Mouse (Mus musculus) urinary bladder, adult 18-20 months (tissue): ENCODE measurements at regions not wholly inside any gene's neighbourhood (a gene's known extent, or its start where the extent isn't known, plus 50 kb on each side); places are given as distances from the start of the nearest gene placed in this dataset.

ENCODE experiments used
- DNase-seq, 2 experiments: peaks; one replicate each; pipeline ENCODE4 v3.0.0; 2022; ENCODE audit warnings: low spot score in 2 of 2, mixed read lengths in 2 of 2

DNA sequence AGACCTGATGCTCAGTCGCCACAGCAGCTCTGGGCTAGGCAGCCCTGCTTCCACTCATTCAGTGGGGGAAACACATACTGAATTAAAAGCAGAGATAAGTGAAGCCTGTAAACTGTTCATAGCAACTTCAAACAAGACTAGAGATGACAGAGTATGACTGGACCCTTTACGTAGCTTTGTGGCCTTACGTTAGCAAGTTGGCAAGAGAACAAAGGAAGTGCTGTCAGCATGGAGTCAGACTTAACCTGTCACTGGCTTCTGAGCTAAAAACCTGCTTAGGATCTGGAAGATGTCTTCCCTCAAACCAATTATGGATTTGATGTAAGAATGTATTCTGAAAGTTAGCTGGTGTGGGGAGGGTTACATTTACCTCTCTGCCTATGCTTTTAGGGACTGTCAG, 421.3 kb downstream of the Ttll7 start:
- DNase-seq, result no peak

DNA sequence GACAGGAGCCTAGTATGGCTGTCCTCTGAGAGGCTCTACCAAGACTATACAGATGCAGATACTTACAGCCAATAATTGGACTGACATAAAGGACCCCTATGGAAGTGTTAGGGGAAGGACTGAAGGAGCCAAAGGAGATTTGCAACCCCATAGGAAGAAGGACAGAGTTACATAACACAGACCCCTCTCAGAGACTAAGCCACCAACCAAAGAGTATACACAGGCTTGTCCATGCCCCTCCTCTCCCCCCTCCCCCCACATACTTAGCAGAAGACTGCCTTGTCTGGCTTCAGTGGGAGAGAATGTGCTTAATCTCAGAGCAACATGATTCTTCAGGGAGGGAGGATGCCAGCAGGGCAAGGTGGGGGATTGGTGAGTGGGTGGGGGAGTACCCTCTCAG, 426.4 kb downstream of the Ttll7 start:
- no peak for DNase-seq

DNA sequence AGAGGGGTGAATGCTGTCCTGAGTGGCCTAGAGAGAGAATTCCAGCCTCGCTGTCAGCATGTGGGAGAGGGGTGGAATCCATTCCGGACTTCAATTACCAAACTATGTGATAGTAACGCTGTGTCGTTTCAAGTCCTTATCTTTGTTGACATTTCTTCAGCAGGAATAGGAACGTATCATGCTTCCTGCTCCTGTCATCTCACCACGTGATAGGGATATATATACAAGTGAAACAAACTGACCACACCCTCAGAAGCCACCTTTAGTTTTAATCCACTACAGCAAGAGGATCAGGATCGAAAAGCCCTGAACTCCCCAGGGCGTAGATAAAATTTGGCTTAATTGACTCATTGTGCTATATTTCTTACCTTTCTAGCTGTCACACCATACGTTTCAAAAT, 431.6 kb downstream of the Ttll7 start:
- DNase-seq, result no peak

DNA sequence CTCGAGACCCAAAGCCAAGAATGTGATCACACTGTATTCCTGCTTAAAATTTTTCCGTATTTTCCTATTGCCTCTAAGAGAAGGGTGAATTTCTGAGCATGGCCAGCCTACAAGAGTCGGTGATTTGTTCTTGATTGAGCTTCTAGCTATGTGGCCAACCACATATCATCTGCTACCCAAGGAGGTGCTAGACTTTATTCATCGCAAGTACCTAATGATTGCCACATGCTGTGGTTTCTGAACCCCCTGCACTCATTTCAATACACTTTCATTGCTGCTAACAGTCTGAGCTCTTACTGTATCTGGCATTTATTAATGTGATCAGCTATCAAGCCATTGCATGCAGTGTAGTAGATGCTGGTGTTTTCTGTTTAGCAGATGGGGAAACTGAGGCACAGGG, 432.2 kb downstream of the Ttll7 start:
- DNase-seq, result no peak

DNA sequence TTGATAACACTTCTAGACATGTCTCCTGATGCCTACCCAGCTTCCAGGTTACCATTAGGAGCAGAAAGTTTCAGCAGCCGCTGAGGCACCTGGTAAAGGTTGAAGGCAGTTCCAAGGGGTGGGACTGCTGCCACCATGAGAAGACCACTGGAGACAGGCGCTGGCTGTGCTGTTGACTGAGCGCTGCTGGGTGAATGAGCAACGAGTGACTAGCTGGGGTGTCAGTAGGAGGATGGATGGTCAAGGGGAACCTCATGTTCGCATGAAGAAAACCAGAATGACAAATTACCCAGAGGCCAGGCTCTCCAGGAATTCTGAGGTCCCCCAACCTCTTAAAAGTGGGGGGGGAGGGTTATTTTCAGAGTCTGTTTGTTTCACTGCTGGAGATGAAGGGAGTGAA, 433.3 kb downstream of the Ttll7 start:
- DNase-seq, result no peak

DNA sequence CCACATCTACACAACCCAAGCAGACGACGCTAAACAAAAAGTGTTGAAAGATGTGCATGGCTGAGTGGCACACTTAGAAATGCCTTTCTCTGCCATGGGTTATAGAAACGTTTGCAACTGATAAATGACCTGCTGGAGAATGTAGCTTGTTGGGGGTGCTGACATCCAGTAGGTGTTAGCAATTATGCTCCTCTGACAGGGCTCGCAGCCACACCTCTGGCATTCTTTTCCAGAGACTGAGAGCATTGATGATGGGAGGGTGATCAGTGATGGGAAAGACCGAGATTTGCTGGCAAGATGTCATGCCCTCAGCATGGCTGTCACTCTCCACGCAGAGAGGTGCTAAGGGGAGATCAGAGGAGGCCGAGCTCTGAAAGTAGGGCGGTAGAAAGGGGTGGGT, 435.3 kb downstream of the Ttll7 start:
- DNase-seq, result no peak

DNA sequence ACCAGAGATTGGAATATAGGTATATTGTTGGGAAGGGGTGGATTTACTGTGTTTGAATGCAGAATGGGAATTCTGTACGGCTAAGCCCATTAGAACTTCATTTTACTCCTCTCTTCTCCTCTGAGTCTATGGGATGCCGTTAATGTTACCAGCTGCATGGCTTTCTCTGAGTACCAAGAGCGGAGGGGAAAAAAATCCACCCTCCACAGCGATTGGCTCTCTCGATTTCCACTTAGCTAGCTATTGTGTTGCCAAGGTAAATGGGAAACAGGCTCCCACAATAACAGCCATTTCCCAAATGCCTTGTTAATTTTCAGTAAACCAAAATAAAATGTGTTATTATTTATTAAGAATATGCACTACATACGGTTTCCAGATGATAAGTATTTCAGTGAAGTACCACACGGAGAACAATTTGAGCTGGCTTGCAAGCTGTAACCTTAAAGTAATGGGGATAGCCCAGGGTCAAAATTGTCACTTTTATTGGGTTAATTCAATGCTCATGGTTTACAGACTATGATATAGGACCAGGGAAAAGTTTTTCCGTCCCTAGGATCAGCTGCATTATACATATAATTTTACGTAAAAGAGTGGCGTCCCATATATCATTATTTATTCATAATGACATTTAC, 439.6 kb downstream of the Ttll7 start:
- DNase-seq, result no peak

DNA sequence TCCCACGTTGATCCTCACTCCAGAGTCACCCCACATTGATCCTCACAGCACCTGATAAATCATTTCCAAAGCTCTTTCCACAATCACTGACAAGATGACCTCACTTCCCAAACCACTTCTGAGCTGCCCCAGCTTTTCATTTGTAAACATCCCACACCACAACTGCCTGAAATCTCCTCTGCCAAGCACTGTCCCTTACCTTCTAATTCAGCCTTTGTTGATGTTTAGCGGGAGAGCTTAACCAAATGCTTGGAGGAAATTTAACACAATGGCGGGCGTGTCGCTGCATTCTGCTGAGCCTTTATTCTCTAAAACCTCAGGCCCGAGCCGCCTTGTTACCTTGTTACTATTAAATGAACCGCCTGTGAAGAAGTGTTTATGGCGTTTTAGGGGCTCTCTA, 445.9 kb downstream of the Ttll7 start:
- DNase-seq, result no peak

DNA sequence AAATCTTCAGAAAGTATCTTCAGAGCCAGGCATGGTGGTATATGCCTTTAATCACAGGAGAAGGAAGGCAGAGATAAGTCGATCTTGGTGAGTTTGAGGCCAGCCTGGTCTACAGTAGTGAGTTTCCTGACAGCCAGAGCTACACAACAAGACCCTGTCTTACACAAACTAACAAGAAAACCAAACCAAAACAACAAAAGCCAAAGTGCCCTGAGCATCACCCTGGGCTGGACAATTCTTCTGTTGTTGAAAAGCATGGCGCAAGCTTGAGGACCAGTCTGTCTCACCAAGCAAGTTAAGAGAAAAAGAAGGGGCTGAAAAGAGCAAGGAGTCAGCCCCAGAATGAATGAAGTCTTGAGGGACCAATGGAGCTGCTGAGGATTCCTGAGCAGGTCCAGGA, 473.4 kb downstream of the Ttll7 start:
- no peak for DNase-seq

DNA sequence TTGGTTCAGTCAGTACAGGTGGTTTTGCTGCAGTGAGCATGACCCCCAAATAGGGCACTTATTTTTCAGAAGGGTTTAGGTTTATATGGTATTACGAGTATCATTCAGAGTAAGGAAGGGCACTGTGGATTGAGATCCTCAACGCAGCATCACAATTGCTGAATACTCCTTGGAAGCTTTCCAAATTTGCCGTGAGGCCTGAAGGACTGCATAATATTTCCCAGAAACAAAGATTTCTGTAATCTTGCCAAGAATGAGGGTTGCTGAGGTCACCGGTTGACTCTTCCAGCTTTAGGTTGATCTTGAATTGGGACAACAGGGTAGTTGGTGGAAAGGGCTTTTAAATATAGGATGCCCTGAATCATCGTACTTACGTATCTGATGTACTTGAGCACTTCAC, 482.1 kb downstream of the Ttll7 start:
- no peak for DNase-seq

DNA sequence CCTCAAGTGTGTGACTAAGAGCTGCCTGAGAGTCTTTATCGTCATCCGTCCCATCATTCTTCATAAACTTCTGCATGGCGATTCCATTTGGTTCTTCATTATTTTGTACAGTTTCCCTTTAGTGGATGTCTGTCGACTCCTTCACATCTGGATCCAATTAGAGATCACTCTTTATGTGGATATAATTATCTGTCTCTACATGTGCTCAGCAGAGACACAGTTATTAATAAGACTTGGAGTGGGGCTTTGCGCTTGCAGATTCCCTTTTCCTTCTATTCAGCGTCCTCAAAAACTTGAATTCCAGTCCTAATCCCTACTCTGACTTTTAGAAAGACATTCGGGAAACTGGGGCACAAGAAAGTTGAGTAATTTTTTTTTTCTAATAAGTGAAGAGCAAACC, 483.1 kb downstream of the Ttll7 start:
- DNase-seq, result no peak

DNA sequence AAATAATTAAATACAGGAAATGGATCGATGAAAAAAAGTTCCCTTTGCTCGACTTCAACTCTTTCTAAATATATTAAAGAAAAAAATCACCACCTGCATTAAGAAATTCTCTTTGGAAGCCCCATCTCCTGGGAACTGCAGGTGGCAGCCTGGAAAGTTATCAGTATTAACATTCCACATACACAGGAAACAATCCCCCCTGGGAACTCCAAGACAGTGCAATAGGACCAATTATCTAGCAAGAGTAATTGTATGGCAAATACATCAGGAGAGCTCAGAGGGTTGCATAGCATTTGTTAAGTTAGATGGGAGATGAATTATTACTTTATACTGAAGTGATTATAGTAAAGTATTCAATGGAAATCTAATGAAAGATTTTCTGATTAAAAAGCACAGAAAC, 487.3 kb downstream of the Ttll7 start:
- no peak for DNase-seq

DNA sequence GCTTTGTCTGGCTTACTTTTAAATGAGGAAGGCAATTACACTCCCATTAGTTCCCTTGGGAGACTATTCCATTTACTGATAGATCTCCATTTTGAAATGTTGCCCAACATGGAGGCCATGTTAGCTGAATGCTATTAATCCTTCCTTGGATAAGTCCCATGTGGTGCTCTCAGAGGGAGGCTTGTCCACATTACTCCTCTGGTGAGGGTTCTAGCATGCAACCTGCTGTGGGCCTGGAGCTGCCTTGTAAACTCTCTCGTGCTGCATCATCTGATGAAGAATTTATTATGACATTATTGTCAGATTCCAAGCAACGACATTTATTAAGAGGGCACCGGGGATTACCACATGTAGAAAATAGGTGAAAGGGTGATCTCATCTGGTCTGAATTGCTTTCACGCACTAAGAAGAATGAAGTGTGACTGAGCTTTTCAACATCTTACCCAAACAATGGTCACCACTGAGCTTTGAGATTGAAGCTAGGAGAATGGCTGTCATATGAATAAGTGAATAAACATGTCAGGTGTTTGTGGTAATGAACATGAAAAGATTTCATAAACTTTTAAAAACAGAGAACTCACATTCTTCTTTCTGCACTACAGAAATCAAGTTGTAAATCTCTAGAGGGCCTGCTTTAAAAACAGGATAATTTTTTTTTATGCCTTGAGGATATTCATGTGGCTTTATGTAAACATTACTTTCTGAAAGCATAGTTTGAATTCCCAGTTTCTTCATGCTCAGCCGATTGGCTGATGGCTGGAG, 495.3 kb downstream of the Ttll7 start:
- no peak for DNase-seq

DNA sequence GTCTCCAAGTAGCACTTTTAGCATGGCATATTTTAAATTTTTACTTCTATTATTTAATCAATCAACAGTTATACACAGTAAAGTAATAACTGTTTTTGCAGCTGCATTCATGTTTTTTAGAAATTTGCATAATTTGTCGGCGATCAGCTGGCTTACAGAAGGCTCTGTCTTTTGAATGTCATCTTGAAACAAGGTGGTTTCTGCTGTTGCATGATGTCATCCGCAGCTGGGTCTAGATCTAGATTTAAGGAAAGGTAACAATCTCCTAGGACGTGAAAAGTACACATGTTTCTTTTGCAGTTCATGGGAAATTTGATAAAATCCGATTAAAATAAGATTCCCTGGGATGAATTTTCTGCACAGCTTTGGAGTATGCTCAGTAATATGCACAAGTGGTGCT, 534.9 kb downstream of the Ttll7 start:
- DNase-seq, result no peak

DNA sequence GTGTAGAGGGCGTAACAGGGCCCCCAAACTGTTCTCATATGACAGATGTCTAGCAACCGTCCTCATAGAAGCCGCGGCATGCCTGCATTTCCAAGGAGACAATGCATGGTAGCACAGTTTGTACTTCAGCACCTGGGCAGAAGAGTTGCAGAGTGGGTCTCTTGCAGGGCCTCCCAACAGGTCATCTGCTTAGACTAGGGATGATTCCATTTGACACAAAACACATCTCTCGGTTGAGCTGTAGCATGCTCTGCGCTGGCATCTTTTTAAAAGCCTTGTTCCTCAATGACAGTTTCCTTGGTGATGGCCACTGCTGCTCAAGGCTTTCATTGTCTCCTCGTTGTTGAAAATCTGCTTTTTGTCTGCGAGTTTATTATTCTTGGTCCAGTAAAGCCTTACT, 546.1 kb downstream of the Ttll7 start:
- no peak for DNase-seq

DNA sequence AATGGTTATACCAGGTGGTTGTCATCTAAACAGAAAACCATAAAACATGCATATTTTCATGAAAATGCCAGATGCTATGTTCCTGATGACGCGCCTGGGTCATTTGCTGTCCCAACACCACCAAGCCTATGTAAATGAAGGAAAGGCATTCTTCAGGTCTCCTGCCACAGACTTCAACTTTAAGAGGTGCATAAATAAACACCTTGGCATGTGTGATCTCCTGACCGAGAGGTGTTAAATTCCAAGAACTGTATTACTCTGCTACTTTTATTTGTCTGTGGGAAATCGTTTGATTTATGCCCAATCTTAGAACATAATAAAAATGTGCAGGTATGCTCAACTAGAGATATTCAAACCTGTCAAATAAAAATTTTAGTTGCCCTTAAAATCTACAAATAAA, 560.1 kb downstream of the Ttll7 start:
- DNase-seq, result no peak

DNA sequence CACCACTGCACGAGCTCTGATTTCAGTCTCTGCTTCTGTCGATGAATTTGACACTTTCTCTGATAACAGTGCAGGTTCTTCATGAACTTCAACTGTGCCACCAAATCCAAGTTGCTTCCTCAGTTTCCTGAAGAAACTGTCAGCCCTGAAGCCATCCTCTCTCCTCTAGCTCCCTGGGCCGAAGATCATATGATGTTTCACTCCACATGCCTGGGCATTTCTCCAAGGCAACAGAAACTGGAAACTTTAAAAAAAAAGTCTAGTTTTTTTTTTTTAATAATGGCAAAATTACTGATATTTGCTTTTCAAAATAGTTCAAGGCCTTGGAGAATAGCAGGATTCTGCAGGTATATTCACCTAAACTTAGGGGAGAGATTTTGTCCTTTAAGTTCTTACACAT, 564.8 kb downstream of the Ttll7 start:
- no peak for DNase-seq

DNA sequence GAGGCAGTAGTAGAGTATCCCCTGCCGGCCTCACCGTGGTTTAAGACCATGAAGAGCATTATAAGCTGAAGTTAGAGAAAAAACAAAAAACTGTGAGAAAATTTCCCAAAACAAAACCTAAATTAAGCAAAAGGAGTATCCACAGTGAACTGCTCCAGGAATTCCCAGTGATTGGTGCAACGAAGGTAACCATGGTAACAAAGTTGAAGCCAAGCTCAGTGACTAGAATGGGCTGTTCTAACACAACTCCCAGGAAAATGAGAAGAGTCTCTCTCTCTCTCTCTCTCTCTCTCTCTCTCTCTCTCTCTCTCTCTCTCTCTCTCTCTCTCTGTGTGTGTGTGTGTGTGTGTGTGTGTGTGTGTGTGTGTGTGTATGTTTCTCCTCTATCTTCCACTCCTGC, 567.0 kb downstream of the Ttll7 start:
- no peak for DNase-seq

DNA sequence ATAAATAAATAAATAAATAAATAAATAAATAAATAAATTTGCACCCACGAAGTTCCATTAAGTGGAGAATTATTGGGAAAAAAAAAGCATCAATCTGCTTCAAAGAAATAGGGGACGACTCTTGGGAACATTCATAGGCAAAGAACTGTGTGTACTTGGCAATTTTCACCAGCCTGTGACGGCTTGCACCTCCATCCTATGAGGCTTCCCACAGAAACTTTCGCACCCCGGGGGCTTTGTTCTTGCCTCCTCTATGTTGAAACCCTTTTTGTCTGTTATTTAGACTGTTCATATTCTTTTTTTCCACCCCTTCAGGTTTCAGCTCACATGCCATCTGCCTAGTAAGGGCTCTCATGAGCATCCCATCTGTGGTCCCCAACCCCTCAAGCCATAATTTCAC, 570.0 kb downstream of the Ttll7 start:
- no peak for DNase-seq

DNA sequence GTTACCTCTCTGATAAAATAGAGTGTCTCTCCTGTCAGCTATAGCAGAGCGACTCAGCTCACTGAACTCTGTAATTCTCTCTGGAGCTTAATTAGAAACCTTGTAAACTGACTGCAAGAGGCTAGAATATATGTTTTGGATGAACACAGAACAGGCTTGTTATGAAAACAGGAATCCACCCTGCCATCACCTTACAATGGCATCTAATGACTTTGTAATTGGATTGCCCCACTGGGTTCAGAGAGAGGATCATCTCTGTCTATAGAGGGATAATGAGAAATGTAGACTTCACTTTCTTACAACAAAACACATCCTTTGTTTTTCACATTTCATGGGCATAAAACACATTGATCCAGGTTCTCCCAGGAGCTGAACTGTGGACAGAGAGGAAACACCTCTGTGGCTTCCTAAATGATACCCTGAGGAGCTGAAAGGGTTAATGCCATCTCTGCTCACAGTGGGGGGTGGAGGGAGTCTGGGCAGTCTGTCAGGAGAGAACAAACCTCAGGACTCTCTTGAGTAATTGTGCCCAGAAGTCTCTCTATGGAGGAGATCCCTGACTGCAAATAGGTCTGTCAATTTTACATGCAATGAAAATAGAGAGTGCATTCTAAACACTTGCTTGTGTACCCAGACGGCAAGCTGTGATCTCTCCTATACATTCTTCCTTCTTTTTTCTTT, 571.9 kb downstream of the Ttll7 start:
- DNase-seq, result no peak

DNA sequence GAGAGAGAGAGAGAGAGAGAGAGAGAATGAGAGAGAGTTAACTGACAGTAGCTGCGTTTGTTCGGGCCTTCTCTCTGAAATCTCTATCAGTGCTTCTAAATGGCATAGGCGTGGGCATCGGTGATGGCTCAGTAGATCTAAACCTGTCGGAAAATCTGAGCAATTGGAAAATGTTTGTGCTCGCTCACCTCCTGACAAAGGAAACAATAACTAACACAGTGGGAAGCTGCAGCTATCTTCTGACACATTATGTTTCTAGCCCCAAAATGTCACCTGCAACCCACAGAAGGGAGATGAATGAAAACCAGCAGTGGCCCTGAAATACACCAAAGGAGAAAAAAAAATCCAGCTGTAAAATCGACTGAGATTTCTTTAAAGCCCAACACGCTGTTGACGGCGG, 576.7 kb downstream of the Ttll7 start:
- DNase-seq, result no peak

DNA sequence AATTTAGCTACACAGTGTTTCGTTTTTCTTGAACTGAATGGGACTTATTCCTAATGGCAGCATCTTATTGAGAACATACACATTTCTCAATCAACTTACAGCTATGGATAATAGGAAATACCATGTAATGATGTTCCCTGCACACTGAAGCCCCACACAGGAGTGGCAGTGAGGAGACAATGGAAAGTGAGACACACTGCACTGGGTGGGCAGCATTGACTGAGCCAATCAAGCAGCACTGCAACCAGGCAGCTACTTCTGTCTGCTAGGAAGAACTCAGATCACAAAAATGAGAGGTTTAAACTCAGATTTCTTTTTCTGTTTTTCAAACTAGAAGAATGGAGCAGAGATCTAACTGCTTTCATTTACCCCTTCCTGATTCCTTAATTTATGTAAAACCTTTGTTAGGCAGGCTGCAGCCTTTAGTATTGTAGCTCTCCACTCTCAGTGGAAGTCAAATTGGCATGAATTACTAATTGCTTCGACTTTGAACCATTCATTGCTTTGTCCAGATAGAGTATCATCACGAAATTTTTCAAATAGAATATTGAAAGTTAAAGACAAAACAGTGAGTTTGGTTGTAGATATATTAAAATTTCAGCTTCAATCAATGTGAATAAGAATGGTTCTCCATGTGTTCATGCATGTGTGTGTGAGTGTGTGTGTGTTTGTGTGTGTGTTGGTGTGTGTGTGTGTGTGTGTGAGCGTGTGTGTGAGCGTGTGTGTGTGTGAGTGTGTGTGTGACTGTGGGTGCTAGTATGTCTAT, 590.9 kb downstream of the Ttll7 start:
- no peak for DNase-seq

DNA sequence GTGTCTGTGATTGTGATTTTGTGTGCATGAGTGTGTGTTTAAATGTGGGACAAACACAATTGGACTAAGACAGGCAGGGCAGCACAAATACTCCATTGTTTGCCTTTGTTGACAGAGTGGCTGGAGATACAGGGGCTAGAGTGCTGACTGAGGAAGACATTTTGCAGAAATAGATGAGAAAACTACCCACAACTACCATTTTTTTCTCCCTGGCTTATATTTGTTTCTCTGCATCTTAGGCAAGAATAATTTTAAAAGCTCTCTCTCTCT, 591.5 kb downstream of the Ttll7 start:
- no peak for DNase-seq
